Mouse (Mus musculus) C2C12 (cell line): ENCODE measurements around the gene Klf12.

Source experiments
- CTCF ChIP-seq: IDR thresholded peaks from one replicate; pipeline ENCODE4 v1.5.1; 2011; ENCODE audit not compliant: control insufficient read depth, insufficient read depth, insufficient read length
- MYOD1 ChIP-seq: IDR thresholded peaks from one replicate; pipeline ENCODE4 v1.6.1; 2011; ENCODE audit warnings: low read depth; ENCODE audit not compliant: control insufficient read depth, insufficient read length
- MYOG ChIP-seq: IDR thresholded peaks from one replicate; pipeline ENCODE4 v1.6.1; 2011; ENCODE audit not compliant: control insufficient read depth, insufficient read length; ENCODE audit errors: extremely low read depth
- USF1 ChIP-seq: IDR thresholded peaks from one replicate; pipeline ENCODE4 v1.6.1; 2011; ENCODE audit warnings: low read depth, mild to moderate bottlenecking, control low read depth, moderate library complexity

DNA sequence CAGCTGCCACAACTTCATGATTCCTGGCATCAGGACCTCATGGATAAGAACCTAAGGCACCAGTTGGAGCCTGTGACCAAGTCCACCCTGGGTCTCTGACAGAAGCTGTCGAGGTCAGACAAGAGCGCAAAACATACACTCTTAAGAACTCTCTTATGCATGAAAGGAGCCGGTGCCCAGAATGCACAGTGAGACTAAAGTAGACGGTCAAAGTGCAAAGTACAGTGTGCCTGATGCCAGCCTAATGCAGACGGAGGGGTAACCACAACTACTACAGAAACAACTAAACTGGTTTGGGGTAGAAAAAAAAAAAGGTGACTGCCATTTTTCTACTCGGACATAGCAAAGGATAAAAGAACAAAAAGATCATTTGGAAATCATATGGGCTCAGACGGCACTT is 47.7 kb downstream of the Klf12 start:
- TF ChIP-seq CTCF = no peak
- no peak for TF ChIP-seq MYOD1
- TF ChIP-seq MYOG = no peak
- TF ChIP-seq USF1 = no peak
